Mouse (Mus musculus): Measurements from ENCODE around the gene Exo5.

Gene Exo5

DNA sequence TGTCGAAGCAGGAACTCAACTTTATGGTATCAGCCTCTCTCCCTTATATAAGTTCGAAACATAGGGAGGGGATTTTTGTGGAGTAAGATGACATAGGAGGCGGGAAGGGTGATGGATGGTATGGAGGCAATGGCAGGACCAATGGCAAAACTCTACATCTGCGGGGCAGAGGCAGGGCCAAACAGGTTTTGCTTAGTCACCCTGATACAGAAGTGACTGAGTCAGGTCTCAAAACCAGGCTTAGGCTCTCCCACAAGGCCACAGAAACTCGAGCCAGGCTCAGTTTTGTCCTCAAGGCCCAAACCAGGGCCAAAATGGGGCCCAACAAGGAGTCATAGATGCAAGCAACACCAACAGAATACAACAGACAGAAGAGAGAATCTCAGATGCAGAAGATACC lies 19.2 kb downstream of the Exo5 start:
- DNase-seq (ENCODE audit: low spot score) = no peak

DNA sequence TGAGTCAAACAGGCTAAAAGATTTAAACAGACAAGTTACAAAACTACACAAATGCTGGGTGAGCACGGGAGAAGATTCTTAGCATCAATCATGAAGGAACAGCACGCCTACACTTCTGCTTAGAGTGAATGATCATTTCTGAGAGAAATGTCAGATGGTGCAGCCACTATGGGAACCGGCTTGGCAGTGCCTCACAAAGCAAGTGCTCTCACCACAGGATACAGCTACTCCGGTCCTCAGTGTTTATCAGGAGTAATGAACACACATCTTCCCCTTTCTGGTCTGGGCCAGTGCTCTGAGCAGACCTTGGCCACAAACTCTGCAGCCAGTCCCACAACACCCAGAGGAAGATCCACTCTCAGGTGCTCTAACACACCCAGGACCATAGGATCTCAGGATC lies 20.3 kb downstream of the Exo5 start:
- no peak for DNase-seq (ENCODE audit: low spot score)

DNA sequence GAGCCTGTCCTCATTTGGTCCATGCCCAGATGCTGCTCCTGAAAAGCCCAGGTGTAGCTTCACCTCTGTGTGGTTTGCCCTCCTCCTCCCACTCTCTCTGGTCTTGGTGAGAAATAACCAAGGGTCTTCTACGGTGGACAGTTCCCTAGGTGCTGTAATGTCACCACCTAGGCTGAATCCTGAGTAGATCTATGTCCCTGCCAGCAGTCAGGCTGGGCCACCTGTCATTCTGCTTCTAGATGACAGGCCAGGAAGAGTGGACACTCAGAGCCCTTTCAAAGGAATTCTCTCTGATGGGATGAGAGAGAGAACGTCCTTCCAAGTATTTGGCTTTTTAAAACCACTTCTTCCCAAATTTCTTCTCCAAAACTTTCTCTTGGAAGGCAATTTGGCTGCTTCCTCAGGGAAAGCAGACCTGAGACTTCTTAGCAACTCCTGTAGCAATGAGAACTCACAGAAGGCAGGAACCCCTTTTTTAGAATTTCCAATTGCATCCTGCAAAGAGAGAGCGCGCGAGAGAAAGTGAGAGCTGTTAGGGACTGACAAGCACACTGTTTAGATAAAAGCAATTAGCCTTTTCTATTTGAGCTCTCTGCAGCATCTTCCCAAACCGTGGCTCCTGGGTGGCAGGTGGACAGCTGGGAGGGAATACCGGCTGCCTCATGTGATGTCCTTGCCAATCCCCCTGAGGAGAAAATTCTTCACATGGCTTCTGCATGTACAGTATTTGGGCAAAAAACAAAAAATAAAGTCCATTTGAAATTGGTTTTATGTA lies 28.8 kb downstream of the Exo5 start:
- DNase-seq (ENCODE audit: low spot score) = no peak

DNA sequence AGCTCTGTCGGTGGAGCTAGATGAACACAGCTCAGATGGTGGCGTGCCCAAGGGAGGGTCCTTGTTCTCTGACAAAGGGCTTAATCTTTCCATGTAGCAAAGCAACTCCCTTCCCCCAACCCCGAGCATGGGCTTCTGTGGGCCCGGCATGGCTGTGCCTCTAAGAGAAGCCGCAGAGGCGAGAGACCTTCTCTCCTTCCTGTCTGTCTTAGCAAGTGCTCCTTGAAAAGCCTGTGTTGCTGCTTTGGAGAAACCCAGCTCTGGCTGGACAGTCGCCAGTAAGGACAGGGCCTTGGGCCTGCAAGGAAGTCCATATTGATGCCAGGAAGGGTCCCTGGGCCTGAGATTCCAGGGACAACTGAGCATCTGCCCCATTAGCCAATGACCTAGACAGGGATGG lies 29.6 kb downstream of the Exo5 start:
- DNase-seq (ENCODE audit: low spot score) = no peak

DNA sequence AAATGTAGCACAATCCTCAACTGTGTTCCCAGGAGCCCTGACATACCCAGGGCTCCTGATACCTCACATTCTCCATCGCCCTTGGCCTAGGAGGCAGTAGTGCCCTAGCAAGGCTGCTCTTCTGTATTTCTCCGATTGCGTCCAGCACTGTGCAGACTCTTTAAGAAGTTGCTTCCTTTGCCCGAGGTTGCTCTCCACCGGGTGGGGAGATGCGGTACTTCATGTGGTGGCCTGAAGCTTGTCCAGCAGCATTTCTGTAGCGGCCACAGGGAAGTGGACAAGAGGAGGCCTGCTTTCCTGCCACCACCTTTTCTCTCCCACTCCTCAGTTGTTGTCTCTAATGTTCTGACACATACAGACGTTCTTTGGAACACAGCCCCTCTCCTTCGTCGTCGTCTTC lies 30.2 kb downstream of the Exo5 start:
- no peak for DNase-seq (ENCODE audit: low spot score)

DNA sequence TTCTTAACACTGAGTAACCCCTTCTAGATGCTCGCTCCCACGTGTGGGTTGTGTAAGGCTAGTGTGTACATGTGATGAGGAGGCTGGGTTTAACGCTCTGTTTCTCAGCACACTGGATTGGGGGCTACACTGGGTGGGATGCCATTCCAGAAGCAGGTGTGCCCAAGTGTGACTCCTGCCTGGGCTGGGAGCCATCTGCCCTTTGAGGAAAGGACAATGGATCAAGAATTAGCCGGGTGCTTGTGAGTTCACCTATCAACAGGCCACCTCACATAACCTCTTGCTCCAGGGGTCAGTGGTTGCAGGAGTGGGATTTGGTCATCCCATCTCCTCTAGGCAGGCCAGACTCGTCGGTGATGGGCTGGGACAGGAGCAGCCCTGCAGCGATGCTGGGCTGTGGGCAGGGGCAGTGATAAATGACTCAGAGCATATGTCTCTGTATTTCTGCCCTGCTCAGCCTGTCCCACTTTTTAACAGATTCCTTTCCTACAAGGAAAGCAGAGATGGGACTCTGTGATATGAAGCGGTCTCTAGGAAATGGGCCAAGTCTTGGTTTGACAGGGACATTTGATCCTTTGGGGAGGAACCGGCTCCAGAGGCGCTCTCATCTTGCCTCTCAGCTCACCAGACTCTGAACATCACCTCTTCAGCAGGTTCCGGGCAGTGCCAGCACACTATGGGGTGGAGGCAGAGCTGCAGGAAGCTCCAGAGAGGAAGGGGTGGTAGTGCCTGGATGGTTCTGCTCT lies 31.0 kb downstream of the Exo5 start:
- DNase-seq (ENCODE audit: low spot score) = no peak

DNA sequence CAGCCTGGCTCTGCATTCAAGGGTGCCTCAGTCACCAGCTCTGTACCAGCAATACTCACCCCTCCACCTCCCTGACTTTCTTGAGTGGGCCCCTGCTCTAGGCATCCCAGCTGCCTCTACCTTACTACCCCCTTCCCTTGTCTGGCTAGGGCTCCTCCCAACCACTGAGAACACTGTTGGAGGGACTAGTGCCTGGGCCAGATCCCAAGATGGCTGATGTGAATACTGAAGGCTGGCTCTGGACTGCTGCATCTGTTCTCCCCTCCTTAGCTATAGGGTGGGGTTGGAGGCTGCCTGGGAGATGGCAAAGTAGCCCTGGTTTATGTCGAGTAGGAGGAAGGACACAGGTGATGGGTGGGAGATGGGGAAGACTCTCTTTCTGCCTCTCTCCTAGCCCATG lies 32.3 kb downstream of the Exo5 start:
- DNase-seq (ENCODE audit: low spot score) = no peak

DNA sequence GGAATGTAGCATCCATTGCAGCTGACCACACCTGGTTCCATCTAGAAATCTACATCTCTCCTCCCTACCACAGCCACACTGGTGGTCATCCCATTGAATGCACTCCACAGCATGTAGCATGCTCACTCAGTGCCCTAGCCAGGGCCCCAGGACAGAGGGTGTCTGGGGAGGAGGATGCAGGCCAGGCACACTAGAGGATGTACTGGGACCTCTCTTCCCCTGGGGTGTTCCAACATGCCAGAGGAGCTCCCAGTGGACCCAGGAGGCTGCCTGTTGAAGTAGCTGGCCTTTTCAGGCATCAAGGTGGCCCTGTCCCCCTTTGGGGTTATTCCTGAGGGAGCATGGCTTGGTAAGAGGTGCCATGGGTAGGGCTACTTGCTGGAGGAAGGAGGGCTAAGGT lies 32.9 kb downstream of the Exo5 start:
- DNase-seq (ENCODE audit: low spot score) = no peak

DNA sequence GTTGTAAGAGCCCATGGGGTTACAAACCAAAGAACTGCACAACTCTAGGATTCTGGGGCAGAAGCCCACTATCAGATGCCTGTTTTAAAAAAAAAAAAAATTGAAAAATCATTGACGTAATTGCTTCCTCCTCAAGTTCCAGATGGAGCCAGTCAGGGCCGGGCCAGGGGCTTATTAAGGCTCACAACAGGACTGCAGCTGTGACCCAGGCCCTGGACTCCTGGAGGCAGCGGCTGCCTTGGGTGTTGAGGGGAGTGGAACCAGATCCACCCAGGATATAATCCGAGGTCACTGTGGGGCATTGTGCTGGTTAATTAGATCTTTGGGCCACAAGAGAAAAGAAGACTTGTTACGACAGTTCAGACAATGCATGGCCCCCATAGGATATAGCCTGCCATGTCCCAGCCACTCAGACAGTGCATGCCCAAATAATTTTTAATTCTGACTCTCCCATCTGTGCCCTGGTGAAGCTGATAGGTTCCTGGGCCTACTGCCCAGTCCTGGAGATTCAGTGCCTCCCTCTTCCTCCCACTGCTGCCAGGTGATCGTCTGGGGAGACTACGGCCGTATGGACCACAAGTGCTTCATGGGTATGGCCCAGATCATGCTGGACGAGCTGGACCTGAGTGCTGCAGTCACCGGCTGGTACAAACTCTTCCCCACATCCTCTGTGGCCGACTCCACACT lies 33.9 kb downstream of the Exo5 start:
- DNase-seq (ENCODE audit: low spot score) = no peak

DNA sequence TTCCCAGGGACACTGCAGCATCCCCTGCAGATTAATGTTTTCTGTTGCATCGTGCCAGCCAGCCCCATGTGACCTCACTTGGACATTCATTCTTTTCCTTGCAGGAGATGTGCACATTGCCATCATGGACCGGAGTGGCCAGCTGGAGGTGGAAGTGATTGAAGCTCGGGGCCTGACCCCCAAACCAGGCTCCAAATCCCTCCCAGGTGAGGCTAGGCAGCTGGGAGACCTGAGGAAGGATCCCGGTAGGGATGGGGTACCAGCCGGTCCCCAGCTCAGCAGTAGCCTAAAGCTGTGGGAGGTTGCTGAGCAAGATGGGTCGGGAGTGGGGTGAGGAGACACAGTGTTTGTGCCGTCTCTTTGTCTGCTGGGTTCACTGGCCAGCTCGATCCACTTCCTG lies 35.9 kb downstream of the Exo5 start:
- DNase-seq (ENCODE audit: low spot score) = no peak

DNA sequence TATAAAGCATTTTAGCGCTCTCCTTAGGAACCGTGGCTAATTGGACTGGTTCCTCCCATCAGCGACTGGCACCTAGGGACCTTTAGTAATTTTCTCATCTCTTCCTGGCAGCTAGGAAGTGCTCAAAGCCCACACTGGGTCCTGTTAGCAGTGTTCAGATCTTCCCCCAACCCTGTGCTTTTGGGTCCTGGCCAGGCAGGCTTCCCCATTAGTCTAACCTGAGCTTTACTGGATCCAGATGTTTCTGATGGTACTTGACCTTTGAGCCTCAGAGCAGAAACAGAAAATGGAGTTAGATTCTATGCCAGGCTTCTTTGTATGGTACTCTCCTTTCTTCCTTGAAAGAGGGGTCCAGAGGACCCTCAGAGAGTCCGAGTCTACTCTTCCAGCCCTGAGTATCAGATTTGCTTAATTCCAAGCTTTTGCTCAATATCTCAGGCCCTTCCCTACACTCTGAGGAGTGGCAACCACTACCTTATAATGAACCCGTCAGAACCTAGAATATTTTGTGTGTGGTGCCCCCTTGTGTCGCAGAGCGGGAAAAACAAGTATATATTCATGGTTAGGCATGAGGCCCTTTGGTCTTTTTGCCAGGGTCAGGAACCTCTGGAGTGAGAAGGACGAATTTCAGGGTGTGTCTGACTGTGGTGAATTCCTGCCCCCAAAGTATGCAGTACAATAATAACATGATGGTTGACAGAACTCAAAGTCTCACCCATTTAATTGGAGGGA lies 37.3 kb downstream of the Exo5 start:
- peak; percentile 63 for DNase-seq (ENCODE audit: low spot score)

DNA sequence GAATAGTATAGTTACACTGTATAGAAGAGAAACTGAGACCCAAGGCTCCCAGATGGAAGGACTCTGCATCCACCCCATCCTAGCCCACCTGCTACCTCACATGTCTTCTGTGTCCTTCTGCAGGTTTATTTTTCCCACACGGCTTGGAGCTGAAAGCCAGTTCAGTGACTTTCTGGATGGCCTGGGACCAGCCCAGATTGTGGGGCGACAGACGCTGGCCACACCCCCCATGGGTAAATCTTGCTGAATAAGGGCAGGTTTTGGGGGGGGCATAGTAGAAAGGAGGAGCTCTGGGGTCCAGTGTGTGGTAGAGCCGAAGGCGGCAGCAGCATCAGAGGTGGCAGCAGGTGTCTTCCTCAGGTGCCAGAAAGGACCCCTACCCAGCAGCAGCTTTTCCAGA lies 38.0 kb downstream of the Exo5 start:
- DNase-seq (ENCODE audit: low spot score) = no peak

DNA sequence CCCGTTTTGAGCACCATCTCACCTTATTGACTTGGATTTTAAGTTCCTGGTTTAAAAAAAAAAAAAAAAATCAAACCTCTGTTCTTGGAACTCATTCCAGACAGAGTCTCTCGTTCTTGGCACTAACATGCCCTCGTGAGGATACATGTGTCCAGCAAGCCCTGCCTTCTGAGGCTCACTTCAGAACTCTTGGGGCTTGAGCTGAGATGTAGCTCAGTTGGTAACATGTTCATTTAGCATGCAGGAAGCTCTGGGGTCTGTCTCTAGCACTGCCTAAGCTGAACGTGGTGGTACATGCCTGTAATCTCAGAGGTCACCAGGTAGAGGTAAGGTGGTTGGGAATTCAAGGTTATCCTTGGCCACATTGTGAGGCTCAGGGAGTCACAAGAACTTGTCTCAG lies 38.7 kb downstream of the Exo5 start:
- DNase-seq (ENCODE audit: low spot score) = no peak

DNA sequence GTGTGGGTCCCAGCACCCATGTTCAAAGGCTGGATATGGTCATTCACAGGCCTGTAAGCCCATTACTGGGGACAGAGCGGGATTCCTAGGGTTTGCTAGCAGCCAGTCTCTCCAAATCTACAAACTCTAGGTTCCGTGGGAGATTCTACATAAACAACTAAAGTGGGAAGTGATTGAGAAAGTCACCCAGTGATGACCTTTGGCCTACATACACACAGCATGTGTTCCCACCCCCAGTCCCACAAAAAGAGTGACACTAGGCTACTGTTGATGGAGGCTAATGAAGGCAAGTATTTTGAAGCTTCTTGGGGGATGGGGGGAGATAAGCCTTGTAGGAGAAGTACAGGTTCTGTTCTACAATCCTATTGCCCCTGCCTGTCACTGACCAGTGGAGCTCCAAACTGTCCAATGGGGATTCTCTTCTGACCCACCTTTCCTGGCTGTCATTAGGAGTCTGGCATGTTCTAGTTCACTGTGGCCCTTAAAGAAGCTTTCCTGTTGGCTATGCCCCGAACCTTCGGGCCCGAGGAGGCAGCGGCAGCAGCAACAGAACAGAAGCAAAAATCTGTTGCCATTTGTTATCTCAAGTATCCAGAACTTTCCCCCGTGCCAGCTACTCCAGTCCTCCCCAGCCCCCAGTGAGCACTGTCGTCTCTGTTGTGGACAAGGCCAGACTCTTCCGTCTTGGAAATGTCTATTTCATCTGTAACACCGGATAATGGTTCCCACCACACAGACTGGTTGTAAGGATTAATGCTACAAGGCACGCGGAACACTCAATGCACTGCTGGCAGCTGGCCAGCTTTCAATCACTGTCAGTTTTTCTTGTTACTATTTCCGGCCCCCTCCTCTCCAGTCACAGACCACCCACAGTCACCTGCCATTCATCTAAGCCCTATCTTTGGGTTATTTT lies 39.4 kb downstream of the Exo5 start:
- no peak for DNase-seq (ENCODE audit: low spot score)

DNA sequence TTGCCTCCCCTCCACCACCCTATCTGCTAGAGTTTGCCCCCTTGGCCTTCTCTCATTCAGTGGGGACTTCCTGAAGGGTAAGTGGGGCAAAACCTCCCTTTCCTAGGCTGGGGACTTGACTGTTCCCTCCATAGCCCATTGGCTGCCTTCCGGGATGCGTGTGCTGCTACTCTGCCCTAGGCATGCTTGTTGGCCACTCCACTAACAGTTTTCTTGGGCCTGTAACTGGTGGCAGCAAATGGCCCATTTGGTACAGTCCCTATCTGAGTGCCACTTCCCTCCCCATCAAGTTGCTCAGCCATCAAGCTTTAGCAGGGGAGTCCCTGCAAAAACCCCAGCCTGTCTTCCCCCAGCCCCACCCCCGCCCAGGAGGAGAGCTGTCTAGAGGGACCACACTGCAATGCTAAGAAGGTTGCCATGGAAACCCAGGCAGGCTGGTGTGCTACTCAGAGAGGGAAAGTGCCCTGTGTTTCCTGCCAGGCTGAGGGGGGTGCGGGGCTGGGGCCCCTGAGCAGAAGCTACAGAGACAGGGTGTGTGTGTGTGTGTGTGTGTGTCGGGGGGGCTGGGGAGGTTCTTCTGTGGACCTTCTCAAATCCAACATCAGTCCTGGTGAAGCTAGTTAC lies 42.7 kb downstream of the Exo5 start:
- DNase-seq (ENCODE audit: low spot score) = no peak

DNA sequence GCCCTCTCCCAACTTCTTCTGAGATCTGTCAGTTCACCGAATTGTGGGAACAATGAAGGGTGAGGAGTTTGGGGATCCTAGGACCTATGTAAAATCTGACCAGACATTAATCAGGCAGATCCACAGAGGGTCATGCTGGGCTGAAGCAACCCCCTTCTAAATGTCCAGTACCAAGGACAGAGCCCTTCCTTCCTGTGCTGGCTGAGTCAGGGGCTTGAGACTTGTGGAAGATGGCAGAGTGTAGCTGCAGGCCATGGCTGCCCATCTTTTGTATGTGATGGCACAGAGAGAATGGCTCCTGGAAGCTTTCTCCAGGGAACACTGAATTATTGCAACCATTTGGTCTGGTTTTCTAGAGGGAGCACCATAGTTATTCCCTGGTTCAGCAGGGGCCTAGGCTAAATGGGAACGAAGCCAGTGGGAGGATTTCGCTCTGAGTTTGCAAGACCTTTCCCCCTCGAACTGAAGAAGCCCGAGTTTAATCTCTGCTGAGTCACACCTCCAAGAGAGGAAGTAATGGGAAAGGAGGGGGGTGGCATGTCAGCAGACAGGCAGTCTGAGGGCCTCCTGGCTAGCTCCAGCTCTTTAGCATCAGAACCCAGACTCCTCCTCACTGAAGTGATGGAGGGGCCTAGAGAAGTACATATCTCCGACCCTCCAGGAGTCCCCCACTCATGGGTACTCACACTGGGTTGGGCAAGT lies 43.9 kb downstream of the Exo5 start:
- no peak for DNase-seq (ENCODE audit: low spot score)

DNA sequence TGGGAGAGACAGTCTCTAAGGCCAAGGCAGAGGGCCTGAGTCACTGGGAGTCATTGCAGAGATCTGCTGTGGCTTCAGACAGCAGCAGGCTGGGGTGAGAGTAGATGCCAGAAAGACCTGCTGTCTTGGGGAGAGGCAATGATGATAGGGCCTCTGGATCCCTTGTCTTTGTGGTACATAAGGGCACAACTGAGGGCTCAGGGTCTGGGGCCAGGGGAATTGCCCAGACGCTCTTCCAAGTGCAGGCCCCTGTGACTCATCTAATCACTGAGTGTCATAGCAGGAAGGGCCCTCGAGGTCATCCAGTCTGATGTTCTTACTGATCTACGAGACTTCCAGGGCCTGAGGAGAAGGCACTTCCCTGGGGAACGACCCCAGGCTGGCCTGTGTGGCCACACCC lies 45.4 kb downstream of the Exo5 start:
- DNase-seq (ENCODE audit: low spot score) = no peak

DNA sequence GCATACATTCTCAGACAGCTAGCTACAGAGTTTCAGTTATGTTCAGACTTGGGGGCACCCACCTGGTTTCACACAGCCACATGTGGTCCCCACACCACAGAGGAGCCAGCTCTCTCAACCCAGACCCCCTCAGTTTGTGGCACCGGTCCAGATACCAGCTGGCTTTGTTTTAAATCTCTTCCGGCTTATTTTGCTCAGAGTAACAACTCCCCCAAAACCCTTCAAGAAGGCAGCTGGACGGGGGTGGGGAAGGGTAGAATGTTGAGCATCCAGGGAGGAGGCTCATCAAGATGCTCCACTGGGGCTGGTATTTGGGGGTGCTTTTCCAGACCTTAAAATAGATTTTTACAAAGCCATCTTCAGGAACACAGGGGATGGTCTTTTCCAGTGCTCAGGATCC lies 46.1 kb downstream of the Exo5 start:
- no peak for DNase-seq (ENCODE audit: low spot score)

DNA sequence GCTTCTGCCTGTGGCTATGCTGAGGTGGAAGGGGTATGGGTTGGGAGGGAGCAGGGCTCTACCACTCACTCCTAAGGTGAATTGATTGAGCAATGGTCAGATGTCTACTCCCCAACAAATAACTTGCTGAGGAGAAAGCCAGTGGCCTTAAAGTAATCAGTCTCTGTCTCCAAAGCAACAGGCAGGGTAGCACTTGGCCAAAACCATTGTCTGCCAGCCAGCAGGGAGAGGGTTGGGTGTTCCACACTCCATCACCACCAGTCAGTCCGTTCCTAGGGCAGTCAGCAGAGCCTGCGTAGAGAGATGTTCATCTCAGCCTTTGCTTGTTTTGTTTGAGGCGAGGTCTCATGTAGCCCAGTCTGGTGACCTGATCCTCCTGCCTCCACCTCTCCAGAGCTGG lies 48.9 kb downstream of the Exo5 start:
- DNase-seq (ENCODE audit: low spot score) = no peak

Data from testis, postnatal 10 days (tissue).